Mouse (Mus musculus): Measurements from ENCODE around the gene Dnah17. TPM values are rescaled to one million over a fixed set of nuclear protein-coding genes. Genes with fewer than 3 reads are reported as not detected.

Gene Dnah17
- total RNA-seq, 2 experiments from 2014 or later, result 0.14 to 0.16 TPM

DNA sequence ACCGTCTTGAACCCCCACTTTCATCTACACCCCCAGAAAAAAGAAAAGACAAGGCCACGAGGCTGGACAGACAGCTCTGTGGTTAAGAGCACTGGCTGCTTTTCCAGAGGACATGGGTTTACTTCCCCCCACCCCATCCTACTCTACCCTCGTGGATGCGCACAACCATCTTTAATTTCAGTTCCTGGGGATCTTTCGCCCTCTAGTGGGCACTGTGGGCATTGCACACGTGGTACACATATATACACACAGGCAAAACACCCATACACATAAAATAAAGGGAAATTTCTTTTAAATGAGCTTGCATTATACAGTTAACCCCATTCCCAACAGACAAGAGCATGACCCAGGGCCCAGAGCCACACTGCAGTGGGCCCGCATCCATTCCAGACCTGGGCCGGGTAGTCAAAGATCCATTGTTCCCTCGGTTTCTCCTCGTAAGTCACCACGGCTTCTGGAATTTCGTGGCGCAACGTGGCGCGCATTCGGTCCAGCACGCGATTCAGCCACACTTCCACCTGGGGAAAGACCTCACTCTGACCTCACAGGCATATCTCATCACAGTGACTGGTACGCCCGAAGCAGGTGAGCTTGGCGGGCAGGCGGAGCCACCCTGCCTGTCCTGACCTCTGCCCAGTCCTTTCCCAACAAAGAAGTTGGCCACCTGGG is 39.3 kb downstream of the Dnah17 start:
- DNase-seq (ENCODE audit: low spot score in 2 of 2), result no peak

DNA sequence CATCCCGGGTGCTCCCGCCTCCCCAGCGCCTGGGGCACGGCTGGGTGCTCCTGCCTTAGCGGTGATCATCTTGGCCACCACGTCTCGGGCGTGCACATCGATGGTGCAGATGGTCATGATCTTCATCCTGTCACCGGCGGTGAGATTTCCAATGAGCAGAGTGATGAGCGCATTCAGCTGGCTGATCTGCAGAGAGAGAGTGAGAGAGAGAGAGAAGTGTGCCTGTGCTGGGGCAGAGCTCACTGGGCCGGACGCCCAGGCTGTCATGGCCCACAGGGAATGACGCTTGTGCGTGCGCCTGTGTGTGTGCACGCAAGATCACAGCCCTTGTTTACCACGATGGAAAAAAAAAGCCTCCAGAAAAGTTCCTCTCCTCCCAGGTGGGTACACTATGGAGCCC is 41.5 kb downstream of the Dnah17 start:
- DNase-seq (ENCODE audit: low spot score in 2 of 2), result no peak

DNA sequence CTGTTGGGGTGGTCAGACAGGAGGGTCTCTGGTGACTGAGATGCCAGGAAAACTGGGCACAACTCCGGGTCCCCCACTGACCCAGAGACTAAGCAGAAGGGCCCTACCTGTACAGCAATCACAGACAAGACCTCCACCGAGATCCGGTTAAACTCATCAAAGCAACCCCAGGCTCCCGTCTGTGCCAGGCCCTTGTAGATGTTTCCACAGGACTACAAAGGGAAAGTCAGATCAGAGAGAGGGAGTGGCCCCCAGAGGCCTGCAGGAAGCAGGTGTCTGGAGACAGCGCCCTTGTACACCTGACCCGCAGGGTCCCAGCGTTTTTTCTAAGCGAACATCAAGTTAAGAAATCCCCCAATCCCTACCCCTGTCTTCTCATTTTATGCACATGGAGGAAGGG is 44.5 kb downstream of the Dnah17 start:
- no peak for DNase-seq (ENCODE audit: low spot score in 2 of 2)

DNA sequence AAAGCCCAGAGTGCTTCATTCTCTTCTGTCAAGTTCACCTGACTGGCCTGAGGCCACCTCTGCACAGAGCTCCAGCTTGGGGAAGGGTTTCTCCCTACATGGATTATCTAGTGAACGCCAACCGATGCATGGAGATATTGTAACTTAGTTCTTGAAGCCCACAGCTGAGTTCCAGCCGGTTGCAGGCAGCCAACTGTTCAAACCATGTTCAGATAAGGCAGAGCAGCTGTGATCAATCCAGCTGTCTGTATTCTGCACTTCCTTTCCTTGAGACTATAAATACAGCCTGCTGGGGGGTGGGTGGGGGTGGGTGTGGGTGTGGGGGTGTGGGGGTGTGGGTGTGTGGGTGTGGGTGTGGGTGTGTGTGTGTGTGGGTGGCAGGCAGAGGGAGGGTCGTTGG is 45.3 kb downstream of the Dnah17 start:
- DNase-seq (ENCODE audit: low spot score in 2 of 2), result no peak

DNA sequence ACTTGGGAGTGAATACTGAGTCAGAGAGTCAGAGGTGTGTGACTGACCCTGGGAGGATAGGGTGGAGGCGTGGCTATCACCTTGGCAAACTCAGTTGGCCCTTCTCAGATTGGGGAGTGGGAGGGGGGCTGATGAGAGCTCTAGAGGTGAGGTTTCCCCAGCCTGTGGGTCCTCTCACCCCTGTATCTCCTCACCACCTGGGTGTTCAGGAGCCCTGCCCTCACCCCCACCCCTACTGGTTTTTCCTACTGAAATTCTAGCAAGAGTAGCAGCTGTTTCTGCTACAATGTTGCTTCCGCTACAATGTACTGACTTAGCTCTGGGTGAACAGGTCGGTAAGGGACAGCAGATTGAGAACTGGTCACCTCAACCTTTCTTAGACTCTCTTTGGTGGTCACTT is 46.2 kb downstream of the Dnah17 start:
- no peak for DNase-seq (ENCODE audit: low spot score in 2 of 2)

DNA sequence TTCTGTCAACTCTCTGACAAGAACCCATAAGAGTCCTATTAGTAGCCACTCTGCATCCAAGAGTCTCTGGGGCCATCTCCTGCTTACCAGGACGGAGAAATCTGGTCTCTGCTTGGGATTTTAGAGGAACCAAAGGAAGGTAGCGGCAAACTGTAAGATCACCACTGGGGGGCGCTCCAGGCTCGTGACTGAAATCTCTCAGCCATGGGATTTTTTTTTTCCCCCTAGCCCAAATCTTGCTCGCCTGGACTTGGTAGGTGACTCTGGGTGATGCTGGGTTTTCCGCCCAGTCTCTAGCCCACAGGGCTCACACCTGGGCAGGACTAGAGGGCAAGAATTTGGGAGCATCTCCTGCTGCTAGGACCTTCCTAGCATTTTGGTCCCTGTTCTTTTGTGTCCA is 46.6 kb downstream of the Dnah17 start:
- peak; percentile 82 to 86 for DNase-seq (ENCODE audit: low spot score in 2 of 2)

DNA sequence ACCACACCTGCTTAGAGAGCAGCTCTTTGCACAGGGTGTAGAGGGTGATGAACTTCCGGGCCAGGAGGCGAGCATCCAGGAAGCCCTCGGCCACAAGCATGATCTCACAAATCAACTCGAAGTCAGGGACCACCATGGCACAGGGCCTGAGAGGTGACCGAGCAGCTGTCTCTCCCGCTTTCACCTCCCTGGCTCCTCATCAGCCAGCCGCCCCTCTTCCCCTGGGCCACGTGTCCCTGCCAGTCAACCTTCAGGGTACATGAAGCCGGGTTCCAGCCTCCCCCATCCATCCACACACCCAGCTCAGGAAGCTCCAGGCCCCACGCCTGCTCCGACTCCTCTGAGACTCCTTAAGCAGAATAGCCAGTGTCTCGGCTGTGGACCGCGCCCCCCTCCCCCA is 48.1 kb downstream of the Dnah17 start:
- no peak for DNase-seq (ENCODE audit: low spot score in 2 of 2)

DNA sequence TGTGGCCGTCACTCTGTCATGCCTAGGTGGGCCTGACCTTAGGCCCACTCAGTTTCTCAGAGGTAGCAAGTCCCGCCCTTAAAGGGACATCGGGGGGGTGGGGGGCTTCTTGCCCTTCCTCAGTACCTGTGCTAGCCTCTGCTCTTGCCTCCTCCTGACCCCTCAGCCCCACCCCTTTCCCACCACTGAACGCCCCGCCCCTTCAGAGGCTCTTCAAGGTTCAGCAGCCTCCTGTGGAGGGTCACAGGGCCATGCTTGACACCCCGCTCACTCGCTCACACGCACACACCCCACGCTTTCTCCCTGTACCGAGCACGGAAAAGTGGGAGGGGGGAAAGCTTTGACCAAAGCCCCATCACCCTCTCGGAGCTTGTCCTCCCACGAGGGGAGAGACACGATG is 50.7 kb downstream of the Dnah17 start:
- DNase-seq (ENCODE audit: low spot score in 2 of 2), result no peak

DNA sequence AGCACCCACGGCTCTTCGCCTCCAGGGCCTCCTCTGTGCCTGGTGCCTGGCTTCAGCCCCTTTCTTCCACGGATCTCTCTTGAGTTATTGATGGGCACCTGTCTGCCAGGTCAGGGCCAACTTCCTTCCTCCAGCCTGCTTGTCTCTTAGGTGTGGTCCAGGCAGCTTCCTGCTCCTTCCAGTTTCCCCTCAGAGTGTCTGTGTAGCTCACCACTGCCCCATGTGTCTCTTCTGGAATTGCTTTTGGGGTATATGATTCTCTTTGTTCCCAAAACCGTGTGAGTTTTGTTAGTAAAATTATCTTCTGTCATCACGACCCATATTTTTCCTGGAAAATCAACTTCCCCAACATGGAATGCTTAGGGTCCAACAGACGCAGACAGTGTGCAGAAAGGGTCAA is 53.5 kb downstream of the Dnah17 start:
- no peak for DNase-seq (ENCODE audit: low spot score in 2 of 2)

DNA sequence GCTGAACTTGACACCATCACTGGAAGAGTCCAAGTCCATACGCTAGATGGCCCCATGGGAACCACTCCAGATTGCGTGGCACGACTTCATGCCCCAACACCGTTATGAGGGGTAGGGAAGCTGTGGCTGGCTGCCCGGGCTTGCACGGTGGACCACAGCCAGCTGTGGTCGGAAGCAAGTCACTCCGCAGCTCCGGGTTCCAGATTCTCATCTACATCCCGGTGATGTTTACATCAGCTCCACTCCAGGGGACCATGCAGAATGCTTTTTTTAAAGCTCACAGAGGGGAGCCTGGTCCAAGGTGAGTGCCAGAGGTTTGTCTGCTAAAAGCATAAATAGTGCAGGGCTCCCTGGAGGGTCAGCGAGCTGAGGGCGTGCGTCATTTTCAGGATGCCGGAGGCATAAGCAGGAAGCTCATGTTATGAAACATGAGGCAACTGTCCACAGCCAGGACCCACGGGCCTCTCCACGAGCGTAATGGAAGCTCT is 55.4 kb downstream of the Dnah17 start:
- no peak for DNase-seq (ENCODE audit: low spot score in 2 of 2)

DNA sequence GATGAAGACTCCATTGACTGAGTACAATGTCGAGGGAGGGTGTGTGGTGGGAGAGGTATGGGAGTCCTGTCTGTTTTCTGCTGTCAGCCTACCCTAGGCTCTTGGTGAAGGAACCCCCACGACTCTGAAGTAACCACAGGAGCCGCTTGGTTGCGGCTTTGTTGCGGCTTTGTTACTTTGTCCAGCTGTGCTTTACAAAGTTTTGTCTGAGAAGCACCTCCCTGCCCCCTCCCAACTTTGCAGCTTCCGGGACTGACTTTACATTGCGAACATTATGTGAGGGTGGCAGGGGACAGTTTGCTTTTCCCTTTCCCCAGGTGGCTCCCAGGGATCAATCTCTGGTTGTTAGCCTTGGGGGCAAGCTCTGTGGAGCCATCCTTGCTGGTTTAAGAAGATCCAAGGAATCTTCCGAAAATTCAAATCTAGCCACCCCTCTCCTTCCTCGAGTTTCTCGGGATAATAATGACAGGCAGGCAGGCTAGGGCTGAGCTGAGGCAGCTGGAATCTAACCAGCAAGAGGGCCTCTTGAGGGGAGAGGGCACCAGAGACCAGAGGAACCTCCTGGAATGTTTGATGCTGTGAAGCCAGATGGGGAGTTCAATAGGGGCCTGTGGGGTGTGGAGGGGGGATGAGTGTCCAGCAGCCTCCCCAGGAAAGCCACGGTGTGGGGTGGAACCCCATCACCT is 59.1 kb downstream of the Dnah17 start:
- no peak for DNase-seq (ENCODE audit: low spot score in 2 of 2)

DNA sequence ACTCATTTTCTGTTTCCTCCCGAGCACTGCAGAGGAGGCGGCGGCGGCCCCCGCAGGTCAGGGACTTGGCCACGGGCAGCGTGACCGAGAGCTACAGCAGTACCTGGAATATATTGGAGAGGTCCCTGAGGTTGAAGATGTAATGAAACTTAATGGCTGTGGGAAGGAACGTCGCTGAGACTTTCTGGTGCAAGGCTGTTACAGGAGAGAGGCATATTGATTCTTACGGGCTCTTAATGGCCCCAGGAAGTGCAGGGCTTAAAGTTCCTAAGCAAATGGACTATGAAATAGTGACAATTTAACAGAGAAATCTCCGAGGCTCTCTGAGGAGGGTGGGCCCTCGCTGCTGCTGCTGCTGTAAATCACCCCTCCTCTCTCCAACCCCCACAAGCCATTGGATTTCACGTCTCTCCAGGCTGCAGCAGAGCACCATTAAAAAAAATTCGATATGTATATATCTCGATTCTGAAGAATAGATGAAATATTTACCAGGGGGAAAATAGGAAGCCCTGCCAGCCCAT is 61.6 kb downstream of the Dnah17 start:
- no peak for DNase-seq (ENCODE audit: low spot score in 2 of 2)

DNA sequence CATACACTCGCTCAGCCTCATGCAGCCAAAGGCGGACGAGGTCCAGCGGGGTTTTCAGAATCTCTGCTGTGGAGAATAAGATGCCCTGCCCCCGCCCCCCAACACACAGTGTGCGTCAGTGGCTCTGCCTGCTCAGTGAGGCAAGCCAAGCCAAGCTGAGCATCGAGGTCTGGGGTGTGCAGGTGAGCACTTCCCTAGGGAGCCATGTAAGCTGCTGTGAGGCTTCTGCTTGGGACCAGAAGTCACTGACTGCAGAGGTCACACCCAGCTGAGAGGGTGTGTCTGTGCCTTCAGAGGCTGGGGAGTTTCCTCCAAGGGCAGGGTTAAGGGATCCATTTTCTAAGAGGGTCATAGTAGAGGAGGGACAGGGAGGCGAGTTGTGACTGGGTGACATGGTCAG is 62.8 kb downstream of the Dnah17 start:
- no peak for DNase-seq (ENCODE audit: low spot score in 2 of 2)

DNA sequence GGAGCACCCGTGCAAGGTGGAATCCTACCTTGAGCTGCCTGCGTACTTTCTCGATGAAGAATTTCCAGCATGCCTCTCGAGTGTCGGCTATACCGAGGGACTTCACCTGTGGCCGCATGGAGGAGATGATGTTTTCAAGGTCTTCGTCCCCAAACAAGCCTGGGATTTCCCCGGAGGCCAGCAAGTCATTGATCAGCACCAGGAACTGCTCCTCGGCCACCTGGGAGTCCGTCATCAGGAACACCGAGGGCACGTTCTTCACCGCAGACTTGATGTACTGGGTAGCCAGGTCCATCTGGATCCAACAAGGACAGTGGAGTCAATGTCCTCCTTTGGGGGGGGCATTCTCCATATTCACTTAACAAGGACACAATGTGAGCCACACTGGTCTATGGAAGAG is 70.4 kb downstream of the Dnah17 start:
- no peak for DNase-seq (ENCODE audit: low spot score in 2 of 2)

DNA sequence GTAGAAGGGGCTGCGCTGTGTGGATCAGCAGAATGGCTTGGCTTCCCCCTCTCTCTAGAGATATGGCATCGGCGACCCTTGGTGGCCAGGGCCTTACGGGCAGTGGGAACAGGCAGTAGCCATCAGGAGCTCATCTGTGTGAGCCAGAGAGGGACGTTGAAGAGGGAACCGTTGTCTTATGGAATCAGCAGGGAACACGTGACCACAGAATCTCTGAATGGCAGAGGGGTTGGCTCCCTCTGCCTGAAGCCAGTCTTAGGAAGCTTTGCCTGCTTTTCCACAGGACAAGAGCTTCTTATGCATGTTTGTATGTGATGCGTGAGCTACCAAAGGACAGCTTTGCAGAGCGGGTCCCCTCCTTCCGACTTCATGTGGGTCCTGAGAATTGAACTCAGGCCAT is 71.6 kb downstream of the Dnah17 start:
- DNase-seq (ENCODE audit: low spot score in 2 of 2), result no peak

DNA sequence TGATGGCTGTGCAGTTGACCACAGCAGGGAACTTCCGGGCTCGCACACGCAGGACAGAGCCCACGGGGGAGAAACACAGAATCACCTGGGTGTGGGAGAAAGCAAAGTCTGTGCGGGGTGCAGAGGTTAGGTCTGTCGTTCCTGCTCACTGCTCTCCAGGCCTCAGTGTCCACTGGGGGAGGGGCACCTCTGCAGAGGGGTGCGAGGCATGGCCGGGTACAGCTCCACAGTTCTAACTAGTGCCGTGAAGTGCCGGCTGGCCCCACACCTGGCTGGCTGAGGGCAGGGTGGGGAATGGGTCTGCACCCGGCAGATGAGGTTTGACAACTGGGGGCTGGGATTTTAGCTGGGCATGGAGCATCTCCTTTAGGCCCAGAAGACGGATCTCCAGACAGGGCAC is 72.1 kb downstream of the Dnah17 start:
- no peak for DNase-seq (ENCODE audit: low spot score in 2 of 2)

DNA sequence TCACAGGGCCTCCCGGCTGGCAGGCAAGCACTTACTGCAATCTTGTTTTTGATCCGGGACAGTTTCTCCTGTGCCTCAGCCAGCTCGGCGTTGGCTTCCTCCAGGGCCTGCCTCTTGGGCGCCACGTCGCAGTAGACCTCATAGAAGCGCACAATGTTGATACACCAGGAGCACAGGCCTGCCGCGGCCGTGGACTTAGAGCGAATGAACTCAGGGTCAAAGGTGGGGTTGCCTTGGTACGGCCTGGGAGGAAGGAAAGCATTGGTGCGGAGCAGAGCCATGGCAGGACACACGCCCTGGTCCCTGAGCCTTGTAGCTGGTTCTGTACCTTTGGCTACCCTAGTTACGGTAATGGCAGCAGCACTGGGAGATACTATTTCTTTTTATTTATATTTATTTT is 80.3 kb downstream of the Dnah17 start:
- no peak for DNase-seq (ENCODE audit: low spot score in 2 of 2)

DNA sequence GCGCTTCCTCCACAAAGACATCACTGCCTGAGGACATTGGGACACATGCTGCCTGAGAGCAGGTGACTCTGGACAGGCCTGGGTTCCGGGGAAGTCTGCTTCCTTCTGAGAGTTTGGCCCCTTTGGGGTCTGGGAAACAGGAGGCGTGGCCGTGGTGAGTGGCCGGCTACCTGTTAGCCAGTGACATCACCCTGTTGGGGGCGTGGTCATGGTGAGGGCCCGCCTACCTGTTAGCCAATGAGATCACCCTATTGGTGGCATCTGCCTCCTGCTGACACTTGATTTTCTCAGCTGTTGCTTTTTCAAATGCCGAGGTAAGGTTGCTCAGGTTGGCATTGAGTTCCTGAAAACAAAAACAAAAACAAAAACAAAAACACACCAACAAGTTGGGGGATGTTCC is 80.8 kb downstream of the Dnah17 start:
- DNase-seq (ENCODE audit: low spot score in 2 of 2), result no peak

DNA sequence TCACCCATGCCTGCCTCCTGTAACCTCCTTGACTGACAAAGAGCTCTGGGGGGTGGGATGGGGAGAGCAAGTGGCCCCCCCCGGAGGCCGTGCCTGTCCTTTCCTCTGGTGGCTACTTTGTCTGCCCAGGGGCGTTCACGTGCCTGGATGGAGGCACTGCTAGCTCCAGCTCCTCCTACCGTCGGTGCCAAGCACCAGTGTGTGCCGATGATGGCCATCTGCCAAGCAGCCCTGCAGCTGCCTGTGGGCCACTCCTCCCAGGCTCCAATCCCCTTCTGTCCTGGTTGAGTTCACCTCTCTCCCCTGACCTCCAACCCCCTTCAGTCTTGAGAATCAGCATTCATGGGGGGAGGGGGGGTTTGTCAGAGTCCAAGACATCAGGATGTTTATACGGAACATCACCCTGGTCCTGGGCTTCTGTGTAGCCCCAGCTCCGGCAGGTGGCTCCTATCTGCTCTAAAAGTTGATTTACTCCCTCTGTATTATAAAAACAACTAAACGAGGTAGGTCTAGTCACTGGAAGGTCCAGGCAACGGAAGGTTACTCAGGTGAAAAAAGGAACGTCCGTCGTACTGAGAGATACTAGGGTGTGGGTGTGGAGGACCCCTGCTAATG is 87.0 kb downstream of the Dnah17 start:
- peak; percentile 70 to 72 for DNase-seq (ENCODE audit: low spot score in 2 of 2)

DNA sequence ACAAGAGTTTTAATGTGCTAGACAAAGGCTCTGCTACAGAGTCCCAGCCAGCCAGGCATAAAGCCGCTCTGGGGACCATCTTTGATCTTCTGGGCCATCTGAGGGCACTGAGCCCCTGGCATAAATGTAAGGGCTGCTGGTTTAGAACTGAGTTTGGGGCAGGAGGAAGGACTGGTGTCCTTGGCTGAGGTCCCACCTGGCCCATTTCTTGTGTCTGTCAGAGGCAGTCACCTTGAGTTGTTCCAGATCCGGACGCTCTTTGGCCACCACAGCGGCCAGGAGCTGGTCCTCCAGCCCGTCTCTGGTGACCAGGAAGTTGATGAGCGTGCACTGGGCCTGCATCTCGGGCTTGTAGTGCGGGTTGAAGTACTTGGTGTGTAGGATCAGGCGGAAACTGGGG is 87.6 kb downstream of the Dnah17 start:
- no peak for DNase-seq (ENCODE audit: low spot score in 2 of 2)

DNA sequence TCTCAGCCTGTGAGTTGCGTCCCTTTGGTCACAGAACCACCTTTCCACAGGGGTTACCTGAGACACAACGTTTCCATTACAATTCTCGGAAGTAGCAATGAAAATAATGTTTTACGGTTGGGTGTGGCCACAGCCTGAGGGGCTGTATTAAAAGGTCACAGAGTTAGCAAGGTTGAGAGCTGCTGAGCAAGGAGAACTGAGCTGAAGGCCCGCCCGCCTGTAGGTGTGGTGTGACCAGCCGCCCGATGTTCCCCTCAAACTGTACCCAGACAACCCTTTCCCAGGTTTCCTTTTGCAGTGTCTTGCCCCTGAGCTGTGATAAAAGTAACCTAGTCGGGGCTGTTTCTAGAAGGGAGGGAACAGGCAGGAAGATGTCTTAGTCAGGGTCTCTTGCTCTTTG is 95.4 kb downstream of the Dnah17 start:
- no peak for DNase-seq (ENCODE audit: low spot score in 2 of 2)

DNA sequence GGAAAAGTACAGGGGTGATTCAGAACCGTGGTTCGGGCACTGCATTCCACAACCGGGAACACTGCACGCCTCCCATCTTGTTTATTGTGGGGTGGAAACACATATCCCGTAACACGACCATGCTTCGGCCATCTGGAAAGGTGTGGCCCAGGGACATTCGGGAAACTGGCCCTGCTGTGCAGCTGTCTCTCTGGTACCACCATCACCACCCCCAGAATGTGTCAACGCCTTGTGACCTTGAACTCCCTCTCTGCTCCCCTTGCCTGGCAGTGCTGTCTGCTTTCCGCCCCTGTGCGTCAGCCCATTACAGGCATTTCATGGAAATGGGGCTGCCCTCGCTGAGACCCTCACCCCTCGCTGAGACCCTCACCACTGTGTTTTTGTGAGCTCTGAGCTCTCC is 96.0 kb downstream of the Dnah17 start:
- DNase-seq (ENCODE audit: low spot score in 2 of 2), result no peak
